In the genomic region with DNA sequence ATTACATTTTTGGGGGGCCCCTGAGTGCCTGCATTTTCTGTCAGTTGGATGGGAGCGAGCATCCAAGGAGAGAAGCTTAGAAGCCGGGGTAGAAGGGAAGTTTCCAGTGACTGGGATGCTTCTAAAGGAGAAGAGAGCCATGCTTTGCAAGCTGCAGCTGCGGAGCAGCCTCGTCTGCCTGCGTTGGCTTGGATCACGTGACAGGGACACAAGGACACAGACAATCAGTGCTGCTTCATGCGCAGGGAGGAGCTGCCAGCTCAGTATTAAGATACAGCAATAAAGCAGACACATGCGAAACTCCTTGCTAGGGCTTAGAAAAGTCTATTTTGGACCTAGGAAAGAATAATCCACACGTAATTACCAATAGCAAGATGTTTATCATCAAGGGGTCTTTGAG, we compare ENCODE assay signal across 10 mouse cellular contexts.
DNase-seq lines count a peak whose midpoint lies in the region; ATAC-seq and TF ChIP-seq lines count a peak whose summit lies in the region.
"Had no signal": no experiment of that assay in that cellular context is flagged by ENCODE, and none has a peak within 500 bp of the region (broad histone marks: within the 10 kb centered on the region; RNA-seq: fewer than 3 reads in every experiment).

No protein-coding gene starts in this region.

- H3K27ac ChIP-seq in hindbrain, embryonic 14.5 days = peak overlapping the region; percentile 64
- H3K27ac ChIP-seq in midbrain, embryonic 14.5 days (replicated peaks; ENCODE audit: low read depth, low read length) = 0 out of 2 replicates have a peak overlapping the region, but pooled peaks have one; percentile 13
- H3K27ac ChIP-seq: heart, embryonic 13.5 days had no signal

- no peak overlapping the region for H3ac ChIP-seq in C2C12 (ENCODE audit: control insufficient read depth, insufficient read length, low read depth)

- no peak overlapping the region for H3K4me3 ChIP-seq in C2C12 (ENCODE audit: insufficient read depth, poor library complexity, severe bottlenecking)
- H3K4me3 ChIP-seq in hindbrain, embryonic 14.5 days (replicated peaks; ENCODE audit: low read length) = no peak overlapping the region
- no peak overlapping the region for H3K4me3 ChIP-seq in midbrain, embryonic 14.5 days (replicated peaks; ENCODE audit: low read depth, low read length)
- H3K4me3 ChIP-seq: heart, embryonic 13.5 days had no signal

- H3K9ac ChIP-seq in hindbrain, embryonic 14.5 days = peak overlapping the region; percentile 37; the same call in 1 of the 2 replicates
- H3K9ac ChIP-seq in midbrain, embryonic 14.5 days (replicated peaks; ENCODE audit: low read length) = peak overlapping the region; percentile 26; the same call in 1 of the 2 replicates
- H3K9ac ChIP-seq: heart, embryonic 13.5 days had no signal

- TF ChIP-seq CTCF in C2C12 (IDR thresholded peaks at IDR 0.05; ENCODE audit: control insufficient read depth, insufficient read depth, insufficient read length) = no peak

- no peak overlapping the region for H3K4me2 ChIP-seq in hindbrain, embryonic 14.5 days (replicated peaks)
- peak overlapping the region; percentile 22; the same call in 1 of the 2 replicates for H3K4me2 ChIP-seq in midbrain, embryonic 14.5 days (ENCODE audit: low read length)
- H3K4me2 ChIP-seq: heart, embryonic 13.5 days had no signal

- no peaks in the 10 kb centered on the region for H3K9me3 ChIP-seq in hindbrain, embryonic 14.5 days (ENCODE audit: control insufficient read depth, low read length)
- no peaks in the 10 kb centered on the region for H3K9me3 ChIP-seq in midbrain, embryonic 14.5 days (ENCODE audit: control insufficient read depth, low read length)
- H3K9me3 ChIP-seq: heart, embryonic 13.5 days had no signal

- no peaks in the 10 kb centered on the region for H3K79me2 ChIP-seq in C2C12 (ENCODE audit: control insufficient read depth, insufficient read depth)

- WGBS in hindbrain, embryonic 14.5 days = 43% methylated on average over 9 of the region's 9 CpGs
- 35% methylated on average over 9 of the region's 9 CpGs for WGBS in midbrain, embryonic 14.5 days

- H3K79me3 ChIP-seq in C2C12 (ENCODE audit: low read depth) = no peaks in the 10 kb centered on the region

- H3K36me3 ChIP-seq in C2C12 (ENCODE audit: control insufficient read depth, insufficient read depth) = no peaks in the 10 kb centered on the region
- no peaks in the 10 kb centered on the region for H3K36me3 ChIP-seq in hindbrain, embryonic 14.5 days (replicated peaks; ENCODE audit: control insufficient read depth, insufficient read depth)
- no peaks in the 10 kb centered on the region for H3K36me3 ChIP-seq in midbrain, embryonic 14.5 days (ENCODE audit: control insufficient read depth, insufficient read depth, low read length)
- H3K36me3 ChIP-seq: heart, embryonic 13.5 days had no signal

- peak; percentile 87 for DNase-seq in brain, adult 2 months (ENCODE audit: low read depth, low spot score)
- DNase-seq in hindbrain, embryonic 14.5 days (ENCODE audit: low spot score) = peak; percentile 67
- peak; percentile 82 for DNase-seq in midbrain, embryonic 14.5 days
- no peak for DNase-seq in urinary bladder, postnatal 14 days (ENCODE audit: low spot score)
- DNase-seq in spleen, postnatal 14 days (ENCODE audit: low spot score in 2 of 2) = no peak
- DNase-seq in urinary bladder, adult 18-20 months (ENCODE audit: low spot score in 2 of 2) = no peak
- DNase-seq in testis, postnatal 10 days (ENCODE audit: low spot score) = no peak
- DNase-seq: kidney, postnatal 10 days had no signal

- peaks cover 62% of the 10 kb centered on the region for H3K27me3 ChIP-seq in C2C12 (ENCODE audit: control insufficient read depth, insufficient read depth, insufficient read length)
- no peaks in the 10 kb centered on the region for H3K27me3 ChIP-seq in hindbrain, embryonic 14.5 days (ENCODE audit: control insufficient read depth, insufficient read depth, low read length)
- H3K27me3 ChIP-seq in midbrain, embryonic 14.5 days (ENCODE audit: control insufficient read depth, insufficient read depth, low read length) = no peaks in the 10 kb centered on the region

- 0 out of 2 replicates have a peak, but pooled peaks have one; percentile 46 for ATAC-seq in hindbrain, embryonic 14.5 days (ENCODE audit: low FRiP score)
- no peak for ATAC-seq in midbrain, embryonic 14.5 days (ENCODE audit: low FRiP score, low TSS enrichment)

- H3K4me1 ChIP-seq in hindbrain, embryonic 14.5 days (replicated peaks; ENCODE audit: control insufficient read depth, insufficient read depth, low read length) = peaks cover 10% of the 10 kb centered on the region; the same call in 1 of the 2 replicates
- H3K4me1 ChIP-seq in midbrain, embryonic 14.5 days (ENCODE audit: control insufficient read depth, insufficient read depth, low read length) = 0 out of 2 replicates have a peak, but pooled peaks cover 8% of the 10 kb centered on the region
- H3K4me1 ChIP-seq: heart, embryonic 13.5 days had no signal

TF ChIP-seq in C2C12, 6 proteins besides CTCF, POLR2A, EP300 and RAD21:
- TF ChIP-seq USF1 (IDR thresholded peaks at IDR 0.05; ENCODE audit: low read depth) = peak; percentile 64
- TF ChIP-seq CEBPB (IDR thresholded peaks at IDR 0.05; ENCODE audit: low read depth) = no peak
- no peak for TF ChIP-seq FOSL1 (IDR thresholded peaks at IDR 0.05; ENCODE audit: insufficient read depth, low read length, poor library complexity, severe bottlenecking)

Comparison
In these comparisons a context has a peak if more than half of its experiments do, and no peak if none do; other contexts are left out.
1. DNase-seq: peak in brain, adult 2 months (single experiment), hindbrain, embryonic 14.5 days (single experiment) and midbrain, embryonic 14.5 days (single experiment); none in urinary bladder, postnatal 14 days (single experiment), spleen, postnatal 14 days (0 of 2), urinary bladder, adult 18-20 months (0 of 2) and testis, postnatal 10 days (single experiment).